Mouse (Mus musculus) hindbrain, embryonic 14.5 days (tissue): ENCODE results near the gene Suclg2. TPM values are rescaled to one million over a fixed set of nuclear protein-coding genes. Genes with fewer than 3 reads are reported as not detected.
A peak's percentile ranks its signal among the peaks of the same experiment; 100 is the strongest.

Experiments
- ATAC-seq: fragments of 200-750 bp; cut with Nextera tagmentation; 2 replicates; pipeline ENCODE4 v1.8.0; 2017; ENCODE audit warnings: moderate number of reproducible peaks, mild to moderate bottlenecking, moderate TSS enrichment, moderate library complexity; ENCODE audit not compliant: low FRiP score
- DNase-seq: peaks from one replicate; pipeline ENCODE4 v3.0.0-alpha.2; 2015; ENCODE audit warnings: low spot score
- H3K27ac ChIP-seq: fragments of 300-500 bp; sonication (generic); 2 replicates; pipeline ENCODE4 v1.5.1; 2014; ENCODE audit warnings: mild to moderate bottlenecking, moderate library complexity
- H3K27me3 ChIP-seq: fragments of 300-500 bp; sonication (generic); 2 replicates; pipeline ENCODE4 v1.6.1; 2014; ENCODE audit warnings: mild to moderate bottlenecking, low read length, mixed read lengths; ENCODE audit not compliant: control insufficient read depth, insufficient read depth
- H3K36me3 ChIP-seq: fragments of 300-500 bp; sonication (generic); replicated peaks from 2 replicates; pipeline ENCODE4 v1.6.1; 2014; ENCODE audit not compliant: control insufficient read depth, insufficient read depth
- H3K4me1 ChIP-seq: fragments of 300-500 bp; sonication (generic); replicated peaks from 2 replicates; pipeline ENCODE4 v1.6.1; 2014; ENCODE audit warnings: antibody characterized with exemption, low read length, mixed read lengths; ENCODE audit not compliant: control insufficient read depth, insufficient read depth
- H3K4me2 ChIP-seq: fragments of 300-500 bp; sonication (generic); replicated peaks from 2 replicates; pipeline ENCODE4 v1.6.1; 2014; ENCODE audit warnings: mild to moderate bottlenecking, moderate library complexity
- H3K4me3 ChIP-seq: fragments of 300-500 bp; sonication (generic); replicated peaks from 2 replicates; pipeline ENCODE4 v1.5.1; 2014; ENCODE audit warnings: mild to moderate bottlenecking, low read length
- H3K9ac ChIP-seq: fragments of 300-500 bp; sonication (generic); 2 replicates; pipeline ENCODE4 v1.6.1; 2014
- H3K9me3 ChIP-seq: fragments of 300-500 bp; sonication (generic); 2 replicates; pipeline ENCODE4 v1.6.1; 2016; ENCODE audit warnings: low read length; ENCODE audit not compliant: control insufficient read depth
- WGBS: fragments of 180-500 bp; shearing (Covaris S2); extraction: QIAGEN DNeasy Blood & Tissue Kit; methylation state at CpG from one replicate; pipeline ENCODE4 v1.1.7; 2014; 5-methylcytosine and 5-hydroxymethylcytosine counted together
- polyA plus RNA-seq: library from polyadenylated mRNA; unstranded; fragments of >200 nt; fragmentation: Nextera tagmentation; extraction: Ambion mirVana; gene quantifications from 2 replicates; pipeline ENCODE4 v1.2.1, GENCODE M21; 2014

Gene Suclg2
- polyA plus RNA-seq, 1 experiment from 2014 or later: 17.0 TPM

- H3K9me3 ChIP-seq: no peaks in the 10 kb centered on the region
- H3K27me3 ChIP-seq: no peaks in the 10 kb centered on the region
- WGBS: 89% methylated on average over 6 of the region's 6 CpGs
These were observed 232.8 kb downstream of the Suclg2 start for GRCm38 (mm10) chr6:95485791-95486190.

GRCm38 (mm10) chr6:95484183-95484818 lies 234.3 kb downstream of the Suclg2 start:
- Histone ChIP-seq H3K9ac (no peak overlapping the region), H3K27me3 (no peaks in the 10 kb centered on the region), H3K27ac (no peak overlapping the region), H3K36me3 (no peaks in the 10 kb centered on the region), H3K4me3 (no peak overlapping the region), H3K4me1 (no peaks in the 10 kb centered on the region; the same call in 1 of the 2 replicates), H3K4me2 (no peak overlapping the region), H3K9me3 (no peaks in the 10 kb centered on the region)
- WGBS: 50% methylated on average over 7 of the region's 7 CpGs
- DNase-seq (peak; percentile 85), ATAC-seq (peak; percentile 73; the same call in 1 of the 2 replicates)

More at GRCm38 (mm10) chr6:95485791-95486190, 232.8 kb downstream of the Suclg2 start:
- no peaks in the 10 kb centered on the region; the same call in 1 of the 2 replicates for H3K4me1 ChIP-seq
- H3K36me3 ChIP-seq: no peaks in the 10 kb centered on the region
- H3K4me2 ChIP-seq: no peak overlapping the region
- DNase-seq: no peak
- no peak overlapping the region for H3K4me3 ChIP-seq
- H3K9ac ChIP-seq: no peak overlapping the region
- no peak for ATAC-seq
- no peak overlapping the region for H3K27ac ChIP-seq

- no peak for ATAC-seq
- Histone ChIP-seq H3K9me3 (no peaks in the 10 kb centered on the region), H3K4me1 (no peaks in the 10 kb centered on the region; the same call in 1 of the 2 replicates), H3K9ac (no peak overlapping the region), H3K4me3 (no peak overlapping the region), H3K36me3 (no peaks in the 10 kb centered on the region), H3K27me3 (no peaks in the 10 kb centered on the region), H3K4me2 (no peak overlapping the region), H3K27ac (no peak overlapping the region)
- 95% methylated on average over 4 of the region's 4 CpGs for WGBS
- DNase-seq: no peak
These were observed 234.9 kb downstream of the Suclg2 start for GRCm38 (mm10) chr6:95483686-95484085.

- Histone ChIP-seq H3K4me3 (no peak overlapping the region), H3K9ac (no peak overlapping the region), H3K4me2 (no peak overlapping the region), H3K4me1 (no peaks in the 10 kb centered on the region; the same call in 1 of the 2 replicates), H3K9me3 (no peaks in the 10 kb centered on the region), H3K27ac (no peak overlapping the region), H3K27me3 (no peaks in the 10 kb centered on the region), H3K36me3 (no peaks in the 10 kb centered on the region)
- WGBS: 64% methylated on average over 6 of the region's 6 CpGs
- DNase-seq: no peak
- no peak for ATAC-seq
These were observed 235.5 kb downstream of the Suclg2 start for GRCm38 (mm10) chr6:95483127-95483526.

- no peak for DNase-seq
- Histone ChIP-seq H3K9me3 (no peaks in the 10 kb centered on the region), H3K27ac (no peak overlapping the region), H3K4me2 (no peak overlapping the region), H3K4me1 (no peaks in the 10 kb centered on the region; the same call in 1 of the 2 replicates), H3K4me3 (no peak overlapping the region), H3K36me3 (no peaks in the 10 kb centered on the region), H3K9ac (no peak overlapping the region), H3K27me3 (no peaks in the 10 kb centered on the region)
- ATAC-seq: no peak
- 96% methylated on average over 6 of the region's 6 CpGs for WGBS
These were observed 238.8 kb downstream of the Suclg2 start for GRCm38 (mm10) chr6:95479801-95480200.

- ATAC-seq: no peak
- Histone ChIP-seq H3K4me3 (no peak overlapping the region), H3K27me3 (no peaks in the 10 kb centered on the region), H3K27ac (no peak overlapping the region), H3K4me1 (no peaks in the 10 kb centered on the region), H3K36me3 (no peaks in the 10 kb centered on the region), H3K9me3 (no peaks in the 10 kb centered on the region), H3K4me2 (no peak overlapping the region), H3K9ac (no peak overlapping the region)
- DNase-seq: peak; percentile 51
- 41% methylated on average over 7 of the region's 7 CpGs for WGBS
These were observed 249.1 kb downstream of the Suclg2 start for GRCm38 (mm10) chr6:95469521-95469920.

- no peak overlapping the region for H3K9ac ChIP-seq
- H3K36me3 ChIP-seq: no peaks in the 10 kb centered on the region
- no peak for ATAC-seq
- no peak for DNase-seq
- no peak overlapping the region for H3K4me2 ChIP-seq
- H3K27ac ChIP-seq: no peak overlapping the region
- no peak overlapping the region for H3K4me3 ChIP-seq
- WGBS: 78% methylated on average over 4 of the region's 4 CpGs
- no peaks in the 10 kb centered on the region for H3K9me3 ChIP-seq
- H3K4me1 ChIP-seq: no peaks in the 10 kb centered on the region
- H3K27me3 ChIP-seq: no peaks in the 10 kb centered on the region
These were observed 253.3 kb downstream of the Suclg2 start for GRCm38 (mm10) chr6:95465322-95465721.

GRCm38 (mm10) chr6:95459372-95459771 lies 259.2 kb downstream of the Suclg2 start:
- DNase-seq (no peak), ATAC-seq (no peak)
- Histone ChIP-seq H3K9me3 (no peaks in the 10 kb centered on the region), H3K4me1 (no peaks in the 10 kb centered on the region), H3K4me2 (no peak overlapping the region), H3K36me3 (no peaks in the 10 kb centered on the region), H3K27me3 (no peaks in the 10 kb centered on the region), H3K9ac (no peak overlapping the region), H3K4me3 (no peak overlapping the region), H3K27ac (no peak overlapping the region)
- 63% methylated on average over 3 of the region's 3 CpGs for WGBS

- 89% methylated on average over 2 of the region's 2 CpGs for WGBS
- H3K27me3 ChIP-seq: no peaks in the 10 kb centered on the region
- no peak for DNase-seq
- no peak overlapping the region for H3K4me3 ChIP-seq
- H3K4me1 ChIP-seq: no peaks in the 10 kb centered on the region
- no peak overlapping the region for H3K9ac ChIP-seq
- no peak overlapping the region for H3K4me2 ChIP-seq
- ATAC-seq: no peak
- H3K9me3 ChIP-seq: no peaks in the 10 kb centered on the region
- no peak overlapping the region for H3K27ac ChIP-seq
- H3K36me3 ChIP-seq: no peaks in the 10 kb centered on the region
These were observed 272.4 kb downstream of the Suclg2 start for GRCm38 (mm10) chr6:95446151-95446550.

- H3K4me3 ChIP-seq: no peak overlapping the region
- H3K9me3 ChIP-seq: peaks cover 5% of the 10 kb centered on the region; the same call in 1 of the 2 replicates
- H3K36me3 ChIP-seq: no peaks in the 10 kb centered on the region
- DNase-seq (no peak), ATAC-seq (no peak)
- 71% methylated on average over 4 of the region's 4 CpGs for WGBS
- H3K9ac ChIP-seq: no peak overlapping the region
- no peaks in the 10 kb centered on the region for H3K27me3 ChIP-seq
- no peaks in the 10 kb centered on the region for H3K4me1 ChIP-seq
- no peak overlapping the region for H3K4me2 ChIP-seq
- no peak overlapping the region for H3K27ac ChIP-seq
These were observed 273.6 kb downstream of the Suclg2 start for GRCm38 (mm10) chr6:95445036-95445435.
